Mouse (Mus musculus): Measurements from ENCODE around the gene Amn. TPM values are rescaled to one million over a fixed set of nuclear protein-coding genes. Genes with fewer than 3 reads are reported as not detected.

The Amn gene
- polyA plus RNA-seq, 1 experiment from 2014 or later = 0.45 TPM

DNA sequence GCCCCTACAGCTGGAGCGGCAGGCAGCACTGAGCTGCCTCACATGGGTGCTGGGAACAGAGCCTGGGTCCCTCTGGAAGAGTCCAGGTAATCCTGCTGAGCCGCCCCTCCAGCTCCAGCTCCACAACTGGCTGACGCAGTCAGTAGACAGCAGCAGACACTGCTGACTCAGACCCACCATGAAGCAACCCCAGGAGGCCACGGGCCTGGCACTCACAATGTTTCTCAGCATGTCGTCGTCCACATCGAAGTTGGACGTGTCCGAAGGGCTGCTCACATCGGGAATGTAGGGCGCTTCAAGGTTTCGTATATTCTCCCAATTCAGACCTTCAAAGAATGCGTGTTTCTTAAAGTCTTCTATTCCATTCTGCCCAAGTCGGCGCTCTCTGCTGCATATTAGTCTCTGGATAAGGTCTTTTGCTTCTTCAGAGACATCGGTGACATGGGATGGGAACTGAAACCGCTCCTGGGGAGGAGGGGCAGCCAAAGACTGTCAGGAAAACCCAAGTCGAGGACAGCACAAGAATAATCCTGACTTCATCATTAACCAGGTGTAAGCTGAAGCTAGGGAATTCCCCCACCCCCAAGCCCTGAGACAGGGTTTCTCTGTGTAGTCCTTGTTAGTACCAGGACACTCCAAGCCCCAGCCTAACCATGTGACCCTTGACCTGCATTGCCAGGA, 55.0 kb downstream of the Amn start:
- Histone ChIP-seq H3K27ac (replicated peaks) (no peak overlapping the region), H3K27me3 (no peaks in the 10 kb centered on the region), H3K4me2 (replicated peaks) (no peak overlapping the region), H3K4me1 (no peaks in the 10 kb centered on the region), H3K9ac (replicated peaks) (no peak overlapping the region), H3K4me3 (no peak overlapping the region), H3K36me3 (peaks cover 82% of the 10 kb centered on the region), H3K9me3 (no peaks in the 10 kb centered on the region)
- no peak for ATAC-seq (ENCODE audit: low FRiP score, low read depth)
- 92% methylated on average over 18 of the region's 18 CpGs for WGBS

Other genes starting within 250 kb of the Amn start
- 8.4 and 8.5 TPM in 2 replicates for gene Rcor1, start 231.7 kb upstream of the Amn start, polyA plus RNA-seq (2016; fragmentation: Nextera tagmentation; extraction: Ambion mirVana)
- 20.4 and 20.9 TPM in 2 replicates for gene Traf3, start 104.7 kb upstream of the Amn start, polyA plus RNA-seq (2016; fragmentation: Nextera tagmentation; extraction: Ambion mirVana)
- gene 4930595D18Rik, start 86.6 kb upstream of the Amn start, polyA plus RNA-seq (2016; fragmentation: Nextera tagmentation; extraction: Ambion mirVana) = not detected in 2 replicates
- 39.4 and 40.5 TPM in 2 replicates for gene Cdc42bpb, start 106.6 kb downstream of the Amn start, polyA plus RNA-seq (2016; fragmentation: Nextera tagmentation; extraction: Ambion mirVana)
- gene Lbhd2, start 135.7 kb downstream of the Amn start, polyA plus RNA-seq (2016; fragmentation: Nextera tagmentation; extraction: Ambion mirVana) = 0.47 TPM in 1 of 2 replicates, not detected in the other
- gene Exoc3l4, start 145.9 kb downstream of the Amn start, polyA plus RNA-seq (2016; fragmentation: Nextera tagmentation; extraction: Ambion mirVana) = 2.7 and 4.1 TPM in 2 replicates
- 1.2 and 1.5 TPM in 2 replicates for gene Tnfaip2, start 171.4 kb downstream of the Amn start, polyA plus RNA-seq (2016; fragmentation: Nextera tagmentation; extraction: Ambion mirVana)
- gene Gm266, start 214.7 kb downstream of the Amn start, polyA plus RNA-seq (2016; fragmentation: Nextera tagmentation; extraction: Ambion mirVana) = 2.3 and 3.5 TPM in 2 replicates

Measured in midbrain, embryonic 12.5 days (tissue).